Mouse (Mus musculus): ENCODE measurements around the gene Nap1l1. TPM values are rescaled to one million over a fixed set of nuclear protein-coding genes. Genes with fewer than 3 reads are reported as not detected.
"Not testable (repeated sequence)": the region's sequence is repeated elsewhere in the genome, so short reads cannot be mapped to it uniquely, and the experiment has no call there.

Gene Nap1l1
- polyA plus RNA-seq, 1 experiment from 2014 or later: 127 TPM

DNA sequence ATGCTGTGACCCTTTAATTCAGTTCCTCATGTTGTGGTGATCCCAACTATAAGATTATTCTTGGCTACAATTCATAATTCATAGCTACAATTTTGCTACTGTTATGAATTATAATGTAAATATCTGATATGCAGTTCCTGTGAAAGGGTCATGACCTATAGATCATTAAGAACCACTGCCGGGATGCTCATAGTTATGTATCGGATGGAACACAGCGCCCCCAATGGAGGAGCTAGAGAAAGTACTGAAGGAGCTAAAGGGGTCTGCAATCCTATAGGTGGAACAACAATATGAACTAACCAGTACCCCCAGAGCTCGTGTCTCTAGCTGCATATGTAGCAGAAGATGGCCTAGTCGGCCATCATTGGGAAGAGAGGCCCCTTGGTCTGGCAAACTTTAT is 23.4 kb upstream of the Nap1l1 start:
- H3K4me1 ChIP-seq (ENCODE audit: insufficient read depth, low read depth, low read length); H3K9me3 ChIP-seq (ENCODE audit: low read length); H3K27ac ChIP-seq (ENCODE audit: low read length); H3K9ac ChIP-seq (replicated peaks; ENCODE audit: low read depth); H3K27me3 ChIP-seq (replicated peaks; ENCODE audit: insufficient read depth, low read length); H3K36me3 ChIP-seq (ENCODE audit: insufficient read depth, low read length); DNase-seq (ENCODE audit: low spot score); ATAC-seq; H3K4me3 ChIP-seq (ENCODE audit: low read depth, low read length); H3K4me2 ChIP-seq (replicated peaks; ENCODE audit: low read depth, low read length): not testable (repeated sequence)
- peak; percentile 17; the same call in 1 of the 2 replicates for TF ChIP-seq CTCF (IDR thresholded peaks at IDR 0.05)
- WGBS: 57% methylated on average over 5 of the region's 5 CpGs

DNA sequence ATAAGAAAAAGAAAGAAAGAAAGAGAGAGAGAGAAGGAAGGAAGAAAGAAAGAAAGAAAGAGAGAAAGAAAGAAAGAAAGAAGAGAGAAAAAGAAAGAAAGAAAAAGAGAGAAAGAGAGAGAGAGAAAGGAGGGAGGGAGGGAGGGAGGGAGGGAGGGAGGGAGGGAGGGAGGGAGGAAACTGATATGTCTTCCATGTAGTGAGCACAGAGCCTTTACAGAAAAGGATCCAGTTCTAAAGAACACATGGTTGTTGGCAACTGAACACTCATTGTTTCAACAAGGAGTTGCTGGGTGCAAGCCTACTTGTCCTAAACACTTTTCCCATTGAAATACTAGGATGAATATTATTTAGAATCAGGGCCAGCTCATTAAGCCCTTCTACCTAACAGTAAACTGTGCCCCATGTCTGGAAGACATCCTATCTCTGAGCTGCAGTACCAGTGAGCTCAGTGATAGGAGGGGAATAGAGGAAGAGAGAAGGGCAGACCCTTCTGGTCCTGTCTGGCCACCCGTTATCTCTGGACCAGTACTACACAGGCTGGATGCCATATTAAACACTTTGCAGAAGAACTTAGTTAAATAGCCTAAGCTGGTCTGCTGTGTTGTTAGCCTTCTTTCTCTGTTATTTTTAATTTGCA is 21.2 kb upstream of the Nap1l1 start:
- Histone ChIP-seq H3K36me3 (ENCODE audit: insufficient read depth, low read length) (no peaks in the 10 kb centered on the region), H3K27ac (ENCODE audit: low read length) (no peak overlapping the region), H3K4me1 (ENCODE audit: insufficient read depth, low read depth, low read length) (no peaks in the 10 kb centered on the region), H3K9ac (replicated peaks; ENCODE audit: low read depth) (no peak overlapping the region), H3K4me3 (ENCODE audit: low read depth, low read length) (no peak overlapping the region), H3K4me2 (replicated peaks; ENCODE audit: low read depth, low read length) (no peak overlapping the region), H3K9me3 (ENCODE audit: low read length) (no peaks in the 10 kb centered on the region), H3K27me3 (replicated peaks; ENCODE audit: insufficient read depth, low read length) (no peaks in the 10 kb centered on the region)
- WGBS: 67% methylated on average over 1 of the region's 1 CpGs
- DNase-seq (ENCODE audit: low spot score): no peak
- no peak for ATAC-seq
- TF ChIP-seq EP300 (IDR thresholded peaks at IDR 0.05) (no peak), CTCF (IDR thresholded peaks at IDR 0.05) (no peak)

- TF ChIP-seq EP300 (IDR thresholded peaks at IDR 0.05): no peak
- no peak for TF ChIP-seq CTCF (IDR thresholded peaks at IDR 0.05)
- DNase-seq (ENCODE audit: low spot score): no peak
- H3K4me3 ChIP-seq (ENCODE audit: low read depth, low read length): no peak overlapping the region
- no peaks in the 10 kb centered on the region for H3K27me3 ChIP-seq (replicated peaks; ENCODE audit: insufficient read depth, low read length)
- no peak for ATAC-seq
- no peak overlapping the region for H3K4me2 ChIP-seq (replicated peaks; ENCODE audit: low read depth, low read length)
- 88% methylated on average over 11 of the region's 11 CpGs for WGBS
- H3K9me3 ChIP-seq (ENCODE audit: low read length): no peaks in the 10 kb centered on the region
- no peaks in the 10 kb centered on the region for H3K4me1 ChIP-seq (ENCODE audit: insufficient read depth, low read depth, low read length)
- H3K36me3 ChIP-seq (ENCODE audit: insufficient read depth, low read length): no peaks in the 10 kb centered on the region
- H3K9ac ChIP-seq (replicated peaks; ENCODE audit: low read depth): no peak overlapping the region
- no peak overlapping the region for H3K27ac ChIP-seq (ENCODE audit: low read length)
These were observed 20.6 kb upstream of the Nap1l1 start for GRCm38 (mm10) chr10:111452426-111452825.

DNA sequence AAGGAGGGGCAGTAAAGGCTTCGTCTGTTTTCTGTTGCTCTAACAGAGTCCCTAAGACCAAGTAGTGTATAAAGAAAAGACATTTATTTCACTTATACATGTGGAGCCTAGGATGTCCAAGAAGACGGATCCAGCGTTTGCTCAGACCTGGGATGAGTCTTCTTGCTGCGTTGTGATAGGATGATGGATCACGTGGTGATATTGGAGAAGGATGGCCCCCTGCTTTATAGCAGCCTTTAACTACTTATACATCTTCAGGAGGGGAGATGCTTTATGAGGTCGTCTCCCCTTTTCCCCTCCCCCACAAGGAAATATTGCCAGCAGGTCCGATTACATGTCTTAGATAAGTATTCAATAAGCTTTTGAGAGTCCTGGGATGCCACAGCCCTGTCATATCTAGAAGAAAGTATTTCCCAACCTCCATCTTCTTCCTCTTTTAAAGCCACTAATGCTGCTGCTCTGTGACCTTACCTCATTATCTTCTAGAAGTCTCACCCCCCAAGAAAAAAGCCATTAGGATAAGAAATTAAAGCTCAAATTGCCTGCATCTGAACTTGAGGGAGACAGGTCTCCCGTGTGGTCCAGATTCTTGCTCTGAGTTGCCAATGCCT is 18.2 kb upstream of the Nap1l1 start:
- Histone ChIP-seq H3K4me3 (ENCODE audit: low read depth, low read length) (no peak overlapping the region), H3K4me1 (ENCODE audit: insufficient read depth, low read depth, low read length) (no peaks in the 10 kb centered on the region), H3K27ac (ENCODE audit: low read length) (no peak overlapping the region), H3K36me3 (ENCODE audit: insufficient read depth, low read length) (no peaks in the 10 kb centered on the region), H3K27me3 (replicated peaks; ENCODE audit: insufficient read depth, low read length) (no peaks in the 10 kb centered on the region), H3K4me2 (replicated peaks; ENCODE audit: low read depth, low read length) (no peak overlapping the region), H3K9me3 (ENCODE audit: low read length) (no peaks in the 10 kb centered on the region), H3K9ac (replicated peaks; ENCODE audit: low read depth) (no peak overlapping the region)
- no peak for ATAC-seq
- TF ChIP-seq EP300 (IDR thresholded peaks at IDR 0.05) (no peak), CTCF (IDR thresholded peaks at IDR 0.05) (no peak)
- DNase-seq (ENCODE audit: low spot score): no peak
- 62% methylated on average over 8 of the region's 8 CpGs for WGBS

DNA sequence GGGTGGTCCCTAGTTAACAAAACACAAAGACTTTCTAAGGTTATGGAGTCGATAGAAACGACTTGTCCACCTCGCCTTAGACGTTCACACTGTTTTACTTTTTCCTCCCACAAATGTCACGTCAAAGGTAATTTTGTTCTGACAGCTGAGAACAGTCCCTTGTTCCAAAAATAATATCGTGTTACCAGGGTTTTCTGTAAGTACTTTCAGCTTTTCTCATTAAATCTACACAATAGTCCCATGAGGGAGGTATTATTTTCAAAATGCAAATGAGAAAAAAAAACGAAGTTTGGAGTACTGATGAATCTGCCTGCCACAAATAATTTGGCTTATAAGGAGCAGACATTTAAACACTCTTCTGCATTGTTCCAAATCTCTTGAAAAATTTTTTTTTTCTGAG is 14.9 kb upstream of the Nap1l1 start:
- no peak for TF ChIP-seq CTCF (IDR thresholded peaks at IDR 0.05)
- no peak for TF ChIP-seq EP300 (IDR thresholded peaks at IDR 0.05)

DNA sequence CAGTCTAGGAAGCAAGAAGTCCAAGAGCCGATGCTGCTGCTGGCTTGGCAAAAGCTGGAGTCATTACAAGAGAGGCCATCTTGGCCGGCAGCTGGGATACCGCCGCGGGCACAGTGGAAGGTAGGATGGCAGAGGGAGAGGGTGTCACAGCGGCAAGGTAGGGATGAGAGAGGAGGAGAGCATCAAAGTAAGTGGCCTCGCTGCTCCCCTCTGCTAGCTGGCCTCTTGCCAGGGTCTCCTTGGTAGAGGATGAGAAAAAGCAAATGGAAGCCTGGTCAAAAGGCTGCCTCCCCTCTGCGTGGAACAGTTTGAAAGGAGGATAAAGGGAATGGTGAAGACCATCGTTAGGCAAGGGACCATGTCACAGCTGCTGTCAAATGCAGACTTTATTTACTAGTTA is 14.0 kb upstream of the Nap1l1 start:
- no peaks in the 10 kb centered on the region for H3K4me1 ChIP-seq (ENCODE audit: insufficient read depth, low read depth, low read length)
- DNase-seq (ENCODE audit: low spot score) (no peak), ATAC-seq (no peak)
- no peak overlapping the region for H3K4me2 ChIP-seq (replicated peaks; ENCODE audit: low read depth, low read length)
- H3K4me3 ChIP-seq (ENCODE audit: low read depth, low read length): no peak overlapping the region
- H3K36me3 ChIP-seq (ENCODE audit: insufficient read depth, low read length): no peaks in the 10 kb centered on the region
- WGBS: 64% methylated on average over 9 of the region's 9 CpGs
- no peaks in the 10 kb centered on the region for H3K27me3 ChIP-seq (replicated peaks; ENCODE audit: insufficient read depth, low read length)
- H3K9me3 ChIP-seq (ENCODE audit: low read length): no peaks in the 10 kb centered on the region
- no peak overlapping the region for H3K27ac ChIP-seq (ENCODE audit: low read length)
- no peak overlapping the region for H3K9ac ChIP-seq (replicated peaks; ENCODE audit: low read depth)
- TF ChIP-seq CTCF (IDR thresholded peaks at IDR 0.05) (no peak), EP300 (IDR thresholded peaks at IDR 0.05) (no peak)

More for the DNA sequence above, 14.9 kb upstream of the Nap1l1 start:
- Histone ChIP-seq H3K9ac (replicated peaks; ENCODE audit: low read depth) (no peak overlapping the region), H3K27ac (ENCODE audit: low read length) (no peak overlapping the region), H3K4me1 (ENCODE audit: insufficient read depth, low read depth, low read length) (no peaks in the 10 kb centered on the region), H3K9me3 (ENCODE audit: low read length) (no peaks in the 10 kb centered on the region), H3K4me3 (ENCODE audit: low read depth, low read length) (no peak overlapping the region), H3K4me2 (replicated peaks; ENCODE audit: low read depth, low read length) (no peak overlapping the region), H3K27me3 (replicated peaks; ENCODE audit: insufficient read depth, low read length) (no peaks in the 10 kb centered on the region), H3K36me3 (ENCODE audit: insufficient read depth, low read length) (no peaks in the 10 kb centered on the region)
- WGBS: 76% methylated on average over 7 of the region's 7 CpGs
- ATAC-seq: no peak
- no peak for DNase-seq (ENCODE audit: low spot score)

Measured in lung, postnatal 0 days (tissue).